Mouse (Mus musculus) C2C12 (cell line): ENCODE measurements around the gene Glrp1. TPM values are rescaled to one million over a fixed set of nuclear protein-coding genes. Genes with fewer than 3 reads are reported as not detected.

Experiments
- H3K27me3 ChIP-seq: one replicate; pipeline ENCODE4 v1.6.1; 2011; ENCODE audit not compliant: control insufficient read depth, insufficient read depth, insufficient read length
- H3K36me3 ChIP-seq: one replicate; pipeline ENCODE4 v1.6.1; 2011; ENCODE audit not compliant: control insufficient read depth, insufficient read depth
- H3K4me3 ChIP-seq: one replicate; pipeline ENCODE4 v1.5.1; 2011; ENCODE audit warnings: mild to moderate bottlenecking, control low read depth; ENCODE audit not compliant: poor library complexity, insufficient read depth, severe bottlenecking
- H3K79me2 ChIP-seq: one replicate; pipeline ENCODE4 v1.6.1; 2011; ENCODE audit not compliant: control insufficient read depth, insufficient read depth
- H3K79me3 ChIP-seq: one replicate; pipeline ENCODE4 v1.6.1; 2011; ENCODE audit warnings: low read depth, control low read depth
- H3ac ChIP-seq: one replicate; pipeline ENCODE3; 2011; ENCODE audit warnings: low read depth; ENCODE audit not compliant: control insufficient read depth, insufficient read length
- CEBPB ChIP-seq: IDR thresholded peaks from one replicate; pipeline ENCODE4 v1.6.1; 2011; ENCODE audit warnings: low read depth, mild to moderate bottlenecking, control low read depth, moderate library complexity
- CTCF ChIP-seq: IDR thresholded peaks from one replicate; pipeline ENCODE4 v1.5.1; 2011; ENCODE audit not compliant: control insufficient read depth, insufficient read depth, insufficient read length
- FOSL1 ChIP-seq: IDR thresholded peaks from one replicate; pipeline ENCODE4 v1.8.0; 2011; ENCODE audit warnings: mild to moderate bottlenecking, low read length; ENCODE audit not compliant: poor library complexity, insufficient read depth, severe bottlenecking
- MAX ChIP-seq: IDR thresholded peaks from one replicate; pipeline ENCODE4 v1.6.1; 2011; ENCODE audit warnings: mild to moderate bottlenecking, control low read depth
- MYOD1 ChIP-seq: IDR thresholded peaks from one replicate; pipeline ENCODE4 v1.6.1; 2011; ENCODE audit warnings: low read depth; ENCODE audit not compliant: control insufficient read depth, insufficient read length
- MYOG ChIP-seq: IDR thresholded peaks from one replicate; pipeline ENCODE4 v1.6.1; 2011; ENCODE audit not compliant: control insufficient read depth, insufficient read length; ENCODE audit errors: extremely low read depth
- USF1 ChIP-seq: IDR thresholded peaks from one replicate; pipeline ENCODE4 v1.6.1; 2011; ENCODE audit warnings: low read depth, mild to moderate bottlenecking, control low read depth, moderate library complexity
- polyA plus RNA-seq: library from polyadenylated mRNA; unstranded; fragments of >200 nt; fragmentation: generic; extraction: Trizol; gene quantifications from one replicate; pipeline ENCODE4 v1.2.1, GENCODE M21; 2012; ENCODE audit warnings: missing spikeins

Glrp1 gene
- polyA plus RNA-seq, 1 experiment = 1.3 TPM

GRCm38 (mm10) chr1:88480594-88480993, 29.3 kb downstream of the Glrp1 start:
- no peaks in the 10 kb centered on the region for H3K79me3 ChIP-seq
- H3ac ChIP-seq = no peak overlapping the region
- H3K36me3 ChIP-seq = no peaks in the 10 kb centered on the region
- no peak overlapping the region for H3K4me3 ChIP-seq
- no peak for TF ChIP-seq MYOG
- TF ChIP-seq CTCF = no peak
- TF ChIP-seq FOSL1 = no peak
- TF ChIP-seq CEBPB = no peak
- no peak for TF ChIP-seq MYOD1
- no peak for TF ChIP-seq MAX
- TF ChIP-seq USF1 = no peak
- no peaks in the 10 kb centered on the region for H3K27me3 ChIP-seq
- H3K79me2 ChIP-seq = no peaks in the 10 kb centered on the region

GRCm38 (mm10) chr1:88478205-88478604, 31.7 kb downstream of the Glrp1 start:
- H3K27me3 ChIP-seq = no peaks in the 10 kb centered on the region
- H3ac ChIP-seq = no peak overlapping the region
- TF ChIP-seq MYOD1 (no peak), USF1 (no peak)
- H3K36me3 ChIP-seq = no peaks in the 10 kb centered on the region
- no peak overlapping the region for H3K4me3 ChIP-seq
- no peaks in the 10 kb centered on the region for H3K79me2 ChIP-seq
- H3K79me3 ChIP-seq = no peaks in the 10 kb centered on the region

GRCm38 (mm10) chr1:88476554-88477085, 33.2 kb downstream of the Glrp1 start:
- no peak overlapping the region for H3ac ChIP-seq
- no peaks in the 10 kb centered on the region for H3K79me2 ChIP-seq
- H3K4me3 ChIP-seq = no peak overlapping the region
- H3K27me3 ChIP-seq = no peaks in the 10 kb centered on the region
- TF ChIP-seq CEBPB = no peak
- TF ChIP-seq MYOG = no peak
- TF ChIP-seq USF1 = no peak
- no peak for TF ChIP-seq FOSL1
- TF ChIP-seq MYOD1 = no peak
- no peak for TF ChIP-seq MAX
- no peaks in the 10 kb centered on the region for H3K79me3 ChIP-seq
- H3K36me3 ChIP-seq = no peaks in the 10 kb centered on the region

GRCm38 (mm10) chr1:88475502-88475953, 34.3 kb downstream of the Glrp1 start:
- TF ChIP-seq MYOG = no peak
- no peak for TF ChIP-seq USF1
- no peak for TF ChIP-seq FOSL1
- TF ChIP-seq CTCF = no peak
- peak; percentile 81 for TF ChIP-seq MAX
- TF ChIP-seq CEBPB = no peak
- peak; percentile 92 for TF ChIP-seq MYOD1
- H3K27me3 ChIP-seq = no peaks in the 10 kb centered on the region
- H3K36me3 ChIP-seq = no peaks in the 10 kb centered on the region
- no peak overlapping the region for H3K4me3 ChIP-seq
- H3K79me2 ChIP-seq = no peaks in the 10 kb centered on the region
- H3K79me3 ChIP-seq = no peaks in the 10 kb centered on the region
- no peak overlapping the region for H3ac ChIP-seq

- H3K36me3 ChIP-seq = no peaks in the 10 kb centered on the region
- no peaks in the 10 kb centered on the region for H3K27me3 ChIP-seq
- no peak overlapping the region for H3K4me3 ChIP-seq
- TF ChIP-seq CTCF (no peak), USF1 (no peak), FOSL1 (peak; percentile 88), MYOG (no peak), MYOD1 (peak; percentile 86), MAX (no peak), CEBPB (no peak)
- H3K79me3 ChIP-seq = no peaks in the 10 kb centered on the region
- no peak overlapping the region for H3ac ChIP-seq
- H3K79me2 ChIP-seq = no peaks in the 10 kb centered on the region
Observed at GRCm38 (mm10) chr1:88474598-88474997, 35.3 kb downstream of the Glrp1 start.

- Histone ChIP-seq H3ac (peak overlapping the region; percentile 0), H3K36me3 (no peaks in the 10 kb centered on the region), H3K4me3 (no peak overlapping the region), H3K79me2 (no peaks in the 10 kb centered on the region), H3K27me3 (no peaks in the 10 kb centered on the region), H3K79me3 (no peaks in the 10 kb centered on the region)
- TF ChIP-seq MYOG = no peak
- no peak for TF ChIP-seq USF1
- no peak for TF ChIP-seq CTCF
- TF ChIP-seq CEBPB = no peak
- no peak for TF ChIP-seq FOSL1
- TF ChIP-seq MAX = no peak
- TF ChIP-seq MYOD1 = no peak
Observed at GRCm38 (mm10) chr1:88473899-88474298, 36.0 kb downstream of the Glrp1 start.

GRCm38 (mm10) chr1:88472258-88472657, 37.6 kb downstream of the Glrp1 start:
- TF ChIP-seq CEBPB (no peak), CTCF (no peak), FOSL1 (no peak), MYOG (no peak), USF1 (no peak), MAX (no peak), MYOD1 (no peak)
- no peaks in the 10 kb centered on the region for H3K36me3 ChIP-seq
- H3K79me3 ChIP-seq = no peaks in the 10 kb centered on the region
- no peak overlapping the region for H3K4me3 ChIP-seq
- no peak overlapping the region for H3ac ChIP-seq
- H3K79me2 ChIP-seq = no peaks in the 10 kb centered on the region
- H3K27me3 ChIP-seq = no peaks in the 10 kb centered on the region
